Mouse (Mus musculus) fat pad, adult 2 months (tissue): Measurements from ENCODE around the gene Gabrr2.
A peak's percentile ranks its signal among the peaks of the same experiment; 100 is the strongest.

Experiments used
- DNase-seq: peaks from one replicate; pipeline ENCODE4 v3.0.0-alpha.2; 2011; ENCODE audit warnings: low read depth, low spot score; ENCODE audit errors: extremely low read depth

Gabrr2 gene

GRCm38 (mm10) chr4:33062981-33063380 is at the start of gene Gabrr2:
Gabrr2 (plus strand) TSS chr4:33062999.
- DNase-seq = no peak

GRCm38 (mm10) chr4:33018361-33018999 is 44.3 kb upstream of the Gabrr2 start:
- DNase-seq = no peak

DNA sequence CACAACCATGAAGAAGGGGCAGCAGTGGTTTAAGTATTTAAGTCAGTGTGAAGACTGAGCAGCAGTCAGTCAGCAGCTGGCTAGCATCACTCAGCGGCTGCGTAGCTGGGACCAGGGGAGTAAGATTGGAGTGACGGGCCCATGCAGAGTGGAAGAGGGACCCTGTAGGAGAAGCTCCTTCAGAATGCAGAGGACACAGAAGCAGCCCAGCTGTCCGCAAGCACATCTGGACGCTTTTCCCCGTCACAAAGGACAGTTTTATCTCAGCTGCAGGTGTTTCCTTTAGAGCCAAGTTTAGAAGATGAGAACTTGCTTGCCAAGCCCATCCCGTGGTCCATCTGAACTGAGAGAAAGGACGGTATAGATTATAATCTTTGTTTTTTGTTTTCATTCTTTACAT is 38.4 kb upstream of the Gabrr2 start:
- no peak for DNase-seq

DNA sequence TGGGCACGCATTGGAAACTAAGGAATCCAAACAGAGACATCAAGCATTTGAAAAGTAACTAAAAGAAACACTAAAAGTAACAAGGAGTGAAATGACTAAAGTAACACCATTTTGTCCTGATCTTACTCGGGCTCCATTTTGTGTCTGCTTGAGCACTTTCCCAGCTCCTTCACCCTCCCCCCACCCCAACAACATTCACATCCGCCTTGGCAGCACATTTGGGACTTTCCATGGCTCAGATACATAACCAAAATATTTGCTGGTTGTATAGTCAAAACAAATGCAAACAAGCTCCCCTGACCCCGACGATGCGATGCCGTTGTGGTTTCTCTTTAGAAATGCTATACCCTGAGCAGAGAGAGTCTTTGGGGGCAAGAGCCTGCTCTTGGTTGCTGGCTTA is 33.7 kb upstream of the Gabrr2 start:
- no peak for DNase-seq

DNA sequence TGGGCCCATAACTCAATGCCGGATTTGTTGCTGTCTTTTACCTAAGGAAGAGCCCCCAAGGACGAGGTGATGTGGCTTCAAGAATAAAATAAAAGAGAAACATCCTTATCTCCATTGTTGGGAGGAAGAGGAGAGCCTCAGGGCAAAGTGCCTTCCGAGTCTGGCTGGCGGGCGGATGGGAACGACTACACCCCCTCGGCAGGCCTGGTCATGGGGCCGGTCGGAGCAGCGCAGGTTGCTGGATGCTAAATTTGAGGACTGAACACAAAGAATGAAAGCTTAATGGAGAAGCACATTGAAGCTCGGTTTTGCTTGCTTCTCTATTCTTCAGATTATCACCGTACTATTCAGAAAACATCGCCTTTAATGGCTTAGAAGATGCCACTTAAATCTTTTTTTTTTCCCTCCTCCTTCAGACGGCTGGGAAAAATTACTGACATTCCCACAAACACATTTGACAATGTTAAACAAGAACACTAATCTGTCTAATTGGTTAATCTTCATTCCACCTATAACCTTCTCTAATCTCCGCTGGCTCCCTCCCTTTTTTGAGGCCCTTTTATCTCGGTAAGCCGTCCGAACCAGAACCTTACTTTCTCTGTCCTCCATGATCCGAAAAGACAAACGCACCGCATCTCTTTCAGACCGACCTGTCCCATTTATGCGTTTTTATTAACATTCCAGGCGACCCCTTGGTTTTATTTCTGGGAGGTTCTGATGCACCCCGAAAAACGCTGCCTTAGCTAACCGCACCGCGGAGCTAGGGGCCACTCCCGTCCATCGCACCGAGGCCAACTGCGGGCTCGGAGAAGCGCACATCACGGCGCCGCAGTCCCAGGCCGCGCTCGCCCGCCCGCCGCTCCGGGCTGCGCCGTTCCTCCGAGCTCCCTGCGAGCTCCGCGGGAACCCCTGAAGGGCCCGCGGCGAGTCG is 32.3 kb upstream of the Gabrr2 start:
- DNase-seq = no peak

- DNase-seq = no peak
These were observed 31.4 kb upstream of the Gabrr2 start, which contains the start of gene Ube2j1 for GRCm38 (mm10) chr4:33031195-33031960. Ube2j1 (plus strand) TSS chr4:33031416.

DNA sequence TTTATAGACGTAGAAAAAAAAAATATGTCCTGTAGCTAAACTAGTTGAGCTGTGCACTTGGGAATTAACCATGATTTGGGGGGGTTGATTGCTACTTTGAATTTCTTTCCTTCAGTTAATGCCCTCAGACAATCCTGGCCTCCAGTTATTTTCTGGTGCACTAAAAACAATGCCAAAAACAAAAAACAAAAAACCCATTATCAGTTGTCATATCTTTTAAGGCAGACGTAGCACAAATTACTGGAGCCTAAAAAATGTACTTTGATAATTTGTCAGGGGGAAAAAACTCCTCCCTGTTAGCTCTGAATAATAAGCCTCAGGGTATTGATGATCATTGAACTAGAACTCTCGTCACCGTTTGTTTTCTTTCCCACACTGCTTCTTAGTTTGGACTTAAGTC is 30.8 kb upstream of the Gabrr2 start:
- no peak for DNase-seq

DNA sequence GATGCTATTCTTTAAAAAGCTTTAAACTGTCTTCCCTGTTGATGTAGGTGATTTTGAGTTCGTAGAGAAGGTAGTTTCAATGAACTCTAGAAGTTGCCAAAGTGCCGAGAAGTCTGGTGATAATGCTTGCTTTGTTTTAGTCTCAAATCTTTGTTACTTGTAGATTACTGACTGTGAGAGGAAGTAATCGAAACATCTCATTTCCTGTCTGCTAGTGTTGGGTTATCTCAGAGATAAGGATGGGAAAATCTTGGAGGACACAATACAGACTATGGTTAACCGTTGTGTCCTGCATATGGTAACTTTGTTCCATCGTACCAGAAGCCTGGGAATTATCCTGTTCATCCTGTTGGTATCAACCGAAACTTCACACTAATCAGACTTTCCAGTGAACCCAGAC is 29.3 kb upstream of the Gabrr2 start:
- DNase-seq = no peak

GRCm38 (mm10) chr4:33039826-33040225 is 23.0 kb upstream of the Gabrr2 start:
- DNase-seq = no peak

GRCm38 (mm10) chr4:33049601-33050000 is 13.2 kb upstream of the Gabrr2 start:
- no peak for DNase-seq

- no peak for DNase-seq
These were observed 10.7 kb upstream of the Gabrr2 start for GRCm38 (mm10) chr4:33052055-33052454.

DNA sequence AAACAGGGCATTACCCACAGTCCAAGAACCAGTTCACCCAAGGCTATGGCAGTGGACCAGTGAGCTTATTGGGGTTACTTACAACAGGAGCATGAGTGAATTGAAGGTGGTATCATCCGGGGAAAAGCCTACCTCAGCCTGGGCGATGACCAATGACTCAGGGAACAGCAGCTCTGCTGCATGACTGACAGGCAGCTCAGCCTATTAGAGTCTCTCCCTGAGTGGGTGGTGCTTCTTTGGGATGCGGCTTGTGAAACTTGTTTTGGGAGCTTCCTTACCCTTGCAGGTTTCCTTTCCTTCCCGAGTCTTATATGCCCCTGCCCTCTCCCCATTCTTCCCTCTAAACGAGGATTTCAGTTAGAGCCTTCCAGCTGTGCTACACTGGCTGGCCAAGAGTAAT is 10.1 kb upstream of the Gabrr2 start:
- DNase-seq = no peak

DNA sequence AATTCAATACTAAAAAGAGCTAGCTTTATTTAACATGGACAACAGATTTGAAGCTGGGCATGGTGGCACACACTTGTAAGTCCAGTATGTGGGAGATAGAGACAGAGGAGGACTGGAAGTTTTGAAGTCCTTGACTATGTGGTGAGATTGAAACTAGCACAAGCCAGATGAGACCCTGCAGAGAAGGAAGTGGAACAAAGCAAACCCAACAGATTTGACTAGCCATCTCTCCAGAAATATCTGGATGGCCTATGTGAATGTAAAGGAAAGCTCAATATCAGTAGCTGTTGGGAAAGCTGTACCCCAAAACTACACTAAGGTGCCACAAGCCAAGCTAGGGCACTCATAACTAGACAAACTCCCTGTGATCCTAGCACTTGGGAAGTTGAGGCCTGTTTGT is 8.4 kb upstream of the Gabrr2 start:
- DNase-seq = no peak

DNA sequence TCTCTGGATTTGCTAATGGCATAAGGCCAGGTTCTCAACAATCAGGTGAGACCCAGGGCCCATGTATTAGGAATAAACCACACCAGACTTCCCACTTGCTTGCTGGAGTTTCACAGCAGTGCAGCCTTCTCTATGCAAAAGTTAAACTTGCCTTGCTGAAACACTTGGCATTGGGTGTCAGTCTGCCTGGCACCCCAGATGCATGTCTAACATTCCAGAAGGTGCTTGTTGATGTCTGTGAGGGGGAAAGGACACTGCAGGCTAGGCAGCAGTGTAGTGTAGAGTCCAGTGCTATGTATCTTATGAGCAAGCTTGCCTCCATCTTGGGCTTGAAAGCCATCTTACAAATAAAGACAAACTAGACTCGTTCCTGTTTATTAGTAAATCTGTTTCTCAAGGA is 6.5 kb upstream of the Gabrr2 start:
- no peak for DNase-seq

GRCm38 (mm10) chr4:33057890-33058687 is 4.7 kb upstream of the Gabrr2 start:
- DNase-seq = peak; percentile 33

DNA sequence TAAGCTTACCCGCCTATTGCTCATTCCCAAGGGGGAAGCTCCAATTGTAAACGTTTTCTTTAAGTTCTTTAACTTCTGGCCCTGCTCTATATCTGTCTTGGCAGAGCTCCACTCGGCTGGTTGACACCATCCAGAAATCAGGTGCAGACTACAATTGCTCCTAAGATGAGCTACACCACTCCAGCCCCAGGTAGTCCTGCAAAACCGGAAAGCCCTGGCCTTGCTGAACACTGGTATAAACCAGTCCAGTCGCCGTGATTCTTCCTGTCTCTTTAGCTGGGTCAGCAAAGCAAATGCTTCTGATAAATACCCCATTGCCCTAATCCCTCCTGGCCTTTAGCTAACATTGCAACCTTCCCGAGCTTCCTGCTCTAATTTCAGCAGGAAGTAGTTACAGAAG is 1.6 kb upstream of the Gabrr2 start:
- DNase-seq = no peak

DNA sequence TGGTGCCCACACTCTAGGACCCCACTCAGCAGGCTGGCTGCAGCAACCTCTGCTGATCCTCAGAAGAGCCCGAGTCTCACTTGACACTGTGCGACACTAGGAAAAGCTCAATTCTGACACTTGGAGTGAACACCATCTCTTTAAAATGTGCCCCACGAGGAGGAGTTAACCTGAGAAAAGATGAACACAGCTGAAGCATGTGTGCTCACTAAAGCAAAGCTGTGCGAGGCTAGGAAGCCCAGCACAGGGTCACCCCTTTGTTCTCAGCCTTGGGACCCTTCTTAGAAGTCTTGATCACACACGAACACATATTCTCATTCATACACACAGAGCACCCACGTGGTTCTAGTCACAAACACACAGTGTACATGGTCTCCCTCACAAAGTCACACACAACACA is 2.2 kb downstream of the Gabrr2 start:
- DNase-seq = no peak

DNA sequence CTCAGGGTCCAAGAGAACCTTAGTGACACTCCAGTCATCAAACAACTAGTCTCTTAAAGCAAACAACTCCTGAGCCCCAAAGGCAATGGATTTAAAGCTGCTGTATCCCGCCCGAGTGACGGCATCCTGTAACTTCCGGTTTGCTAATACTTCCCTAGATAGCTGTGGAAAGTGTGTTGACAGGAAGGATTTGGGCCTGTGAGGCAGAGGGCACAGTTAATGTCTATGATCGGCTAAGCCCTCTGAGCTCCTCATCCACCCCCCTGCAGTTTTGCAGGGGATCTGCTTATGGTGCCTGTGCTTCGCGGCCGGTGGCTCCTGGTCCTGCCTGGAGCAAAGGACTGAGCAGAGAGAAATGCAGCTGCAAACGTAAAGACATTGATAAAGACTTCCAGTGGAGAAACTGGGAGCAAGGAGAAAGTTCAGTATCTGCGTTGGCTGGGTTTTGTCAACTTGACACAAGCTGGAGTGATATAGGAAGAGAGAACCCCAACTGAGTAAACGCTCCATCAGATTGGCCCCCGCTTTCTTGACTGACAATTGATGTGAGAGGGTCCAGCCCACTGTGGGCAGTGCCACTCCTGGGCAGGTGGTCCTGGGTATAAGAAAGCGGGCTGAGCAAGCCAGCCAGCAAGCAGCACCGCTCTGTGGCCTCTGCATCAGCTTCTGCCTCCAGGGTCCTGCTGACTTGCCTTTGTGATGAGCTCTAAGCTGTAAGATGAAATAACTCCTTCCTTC is 3.6 kb downstream of the Gabrr2 start:
- DNase-seq = no peak

DNA sequence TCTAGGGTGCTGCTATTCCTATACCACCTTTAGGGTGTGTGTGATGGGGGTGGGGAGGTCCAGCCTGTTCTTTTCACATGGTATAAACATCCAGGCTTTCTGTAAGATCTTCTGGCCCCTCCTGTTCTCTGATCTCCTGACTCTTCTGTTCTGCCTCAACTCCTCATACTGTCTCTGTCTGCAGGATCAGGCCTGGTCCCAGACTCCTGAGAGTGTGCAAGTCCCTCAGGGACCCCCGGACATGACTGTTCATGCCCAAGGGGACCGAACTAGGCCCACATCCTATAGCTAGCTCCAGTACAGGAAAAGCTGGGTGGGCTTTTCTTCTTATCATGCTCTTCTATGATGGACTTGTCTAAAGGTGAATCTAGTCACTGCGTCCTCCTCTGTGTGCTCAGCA is 4.5 kb downstream of the Gabrr2 start:
- no peak for DNase-seq

GRCm38 (mm10) chr4:33067826-33068225 is 5.0 kb downstream of the Gabrr2 start:
- no peak for DNase-seq
